Mouse (Mus musculus): ENCODE measurements around the gene Jak3.
"Not testable (repeated sequence)": the region's sequence is repeated elsewhere in the genome, so short reads cannot be mapped to it uniquely, and the experiment has no call there.

The Jak3 gene

GRCm38 (mm10) chr8:71719928-71720457, 43.9 kb downstream of the Jak3 start:
- DNase-seq (ENCODE audit: low read depth, low spot score): peak; percentile 82

GRCm38 (mm10) chr8:71723047-71723551, 47.0 kb downstream of the Jak3 start:
- no peak for DNase-seq (ENCODE audit: low read depth, low spot score)

DNA sequence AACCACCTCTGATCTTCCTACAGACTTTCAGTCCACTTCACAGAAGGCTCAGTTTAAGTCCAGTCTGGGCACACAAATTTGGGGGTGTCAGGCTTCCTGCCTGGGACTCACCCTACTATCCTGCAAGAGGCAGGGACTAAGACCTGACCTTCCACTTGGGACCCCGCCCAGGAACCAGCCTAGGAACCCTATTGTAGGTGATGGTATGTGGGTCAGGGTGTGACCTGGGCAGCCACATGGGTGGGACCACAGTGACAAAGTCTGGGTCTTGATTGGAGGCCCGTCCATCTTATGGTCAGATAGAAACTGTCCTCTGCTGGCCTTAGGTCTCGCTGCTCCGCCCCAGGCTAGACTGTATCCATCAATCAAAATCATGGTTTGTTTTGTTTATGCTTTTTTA, 48.3 kb downstream of the Jak3 start:
- no peak for DNase-seq (ENCODE audit: low read depth, low spot score)

GRCm38 (mm10) chr8:71725122-71725924, 49.2 kb downstream of the Jak3 start, which contains the start of gene Fcho1:
TSS of gene Fcho1 (minus strand) at chr8:71725716.
- DNase-seq (ENCODE audit: low read depth, low spot score): peak; percentile 87

- DNase-seq (ENCODE audit: low read depth, low spot score): no peak
Observed at GRCm38 (mm10) chr8:71728240-71728785, 52.2 kb downstream of the Jak3 start.

DNA sequence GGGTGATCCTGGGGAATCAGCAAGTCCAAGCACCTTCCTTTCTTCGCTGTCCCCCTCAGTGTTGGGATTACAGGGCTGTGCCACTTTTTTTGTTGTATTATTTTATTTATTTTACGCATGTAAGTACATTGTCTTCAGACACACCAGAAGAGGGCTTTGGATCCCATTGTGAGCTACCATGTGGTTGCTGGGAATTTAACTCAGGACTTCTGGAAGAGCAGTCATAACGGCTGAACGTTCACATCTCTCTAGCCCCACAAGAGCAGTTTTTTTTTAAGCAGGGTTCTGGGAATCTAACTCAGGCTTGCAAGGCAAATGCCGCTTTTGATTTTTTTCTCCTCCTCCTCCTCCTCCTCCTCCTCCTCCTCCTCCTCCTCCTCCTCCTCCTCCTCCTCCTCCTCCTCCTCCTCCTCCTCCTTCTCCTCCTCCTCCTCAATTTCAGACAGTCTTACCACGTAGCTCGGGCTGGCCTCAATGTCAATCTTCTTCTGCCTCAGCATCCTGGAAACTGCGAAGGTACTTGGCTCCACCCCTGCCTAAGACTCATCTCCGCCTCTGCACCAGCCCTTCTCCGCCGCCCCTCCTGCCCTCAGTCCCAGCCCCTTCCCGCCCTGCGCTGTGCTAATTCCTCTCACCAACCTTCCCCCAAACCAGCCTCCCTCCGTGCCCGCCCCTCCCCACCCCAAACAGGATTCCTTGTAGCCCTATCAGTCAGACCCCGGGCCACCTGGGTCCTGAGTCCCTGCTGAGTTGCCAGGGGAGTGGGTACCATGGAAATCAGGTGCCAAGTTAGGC, 52.9 kb downstream of the Jak3 start:
- DNase-seq (ENCODE audit: low read depth, low spot score): no peak

DNA sequence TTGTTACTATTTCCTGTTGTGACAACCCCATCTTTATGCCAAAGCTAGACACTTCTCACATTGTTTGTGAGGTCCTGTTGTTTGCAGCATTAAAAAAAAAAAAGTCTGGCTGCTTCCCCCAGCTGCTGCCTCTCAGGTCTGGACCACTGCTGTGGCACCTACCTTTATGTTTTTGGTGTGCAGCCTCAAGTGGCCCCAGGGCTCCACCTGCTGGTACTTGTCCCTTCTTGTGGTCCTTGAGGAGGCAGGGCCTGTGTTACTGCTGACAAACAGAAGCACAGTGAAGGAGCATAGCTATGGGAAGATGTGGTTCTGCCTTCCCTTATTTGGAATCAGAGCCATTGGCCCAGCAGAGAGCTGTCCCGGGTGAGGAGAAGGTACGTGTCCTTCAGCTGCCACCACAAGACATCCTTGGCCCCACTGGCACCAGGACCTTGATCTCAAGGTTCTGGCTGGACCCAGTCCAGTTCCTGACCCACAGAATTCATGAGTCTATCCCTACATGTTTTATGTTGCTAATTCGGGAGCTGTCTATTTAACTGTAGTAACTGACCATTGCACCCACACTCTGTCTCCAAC, 55.6 kb downstream of the Jak3 start:
- no peak for DNase-seq (ENCODE audit: low read depth, low spot score)

GRCm38 (mm10) chr8:71738316-71738715, 62.2 kb downstream of the Jak3 start:
- not testable (repeated sequence) for DNase-seq (ENCODE audit: low read depth, low spot score)

All from telencephalon, adult 2 months (tissue).